Mouse (Mus musculus) activated CD4-positive, CD25-positive, alpha-beta regulatory T cell (primary cell): ENCODE data around the gene Gas6. TPM values are rescaled to one million over a fixed set of nuclear protein-coding genes. Genes with fewer than 3 reads are reported as not detected.

Source experiments
- polyA plus RNA-seq, 2 experiments: library from polyadenylated mRNA; unstranded; fragments of 100-300 nt; shearing (Covaris generic); gene quantifications; one replicate each; pipeline ENCODE4 v1.2.1; 2017

Gas6 gene
- polyA plus RNA-seq, result under 1 TPM; 0.14 to 0.43 TPM

DNA sequence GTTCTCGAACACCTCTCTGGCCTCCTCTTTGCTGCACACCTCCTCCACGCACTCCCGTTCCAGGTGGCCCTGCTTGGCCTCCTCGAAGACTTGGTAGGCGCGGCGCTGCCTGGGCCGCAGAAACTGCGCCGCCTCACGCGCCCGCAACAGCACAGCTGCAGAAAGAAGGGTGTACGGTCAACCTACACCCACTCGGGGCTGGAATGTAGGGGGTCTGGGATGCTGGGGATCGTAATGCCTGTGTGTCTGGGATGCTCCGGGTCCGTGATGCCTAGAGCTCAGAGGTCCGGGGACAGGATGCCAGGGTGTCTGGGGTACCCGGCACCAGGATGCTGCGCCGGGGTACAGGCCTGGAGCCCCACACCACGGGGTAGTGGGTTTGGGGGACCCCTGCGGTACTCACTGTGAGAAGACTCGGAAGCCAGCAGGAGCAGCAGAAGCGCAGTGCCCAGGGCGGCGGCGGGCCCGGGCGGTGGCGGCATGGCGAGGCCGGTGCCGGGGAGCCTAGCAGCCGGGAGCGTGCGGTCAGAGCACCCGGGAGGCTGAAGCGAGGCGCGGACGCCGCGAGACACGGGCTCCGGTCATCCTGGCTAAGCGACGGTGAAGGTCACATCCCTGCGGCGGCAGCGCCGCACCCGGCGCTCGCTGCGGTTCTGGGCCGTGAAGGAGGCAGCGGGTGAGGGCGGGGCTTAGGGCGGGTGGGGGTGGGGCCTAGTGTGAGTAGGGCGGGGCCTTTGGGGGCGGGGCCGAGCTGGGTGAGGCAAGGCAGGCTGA is at the start of gene Gas6:
Gene Gas6 (minus strand): TSS at position 633 of the 774 bp plus-strand sequence.

DNA sequence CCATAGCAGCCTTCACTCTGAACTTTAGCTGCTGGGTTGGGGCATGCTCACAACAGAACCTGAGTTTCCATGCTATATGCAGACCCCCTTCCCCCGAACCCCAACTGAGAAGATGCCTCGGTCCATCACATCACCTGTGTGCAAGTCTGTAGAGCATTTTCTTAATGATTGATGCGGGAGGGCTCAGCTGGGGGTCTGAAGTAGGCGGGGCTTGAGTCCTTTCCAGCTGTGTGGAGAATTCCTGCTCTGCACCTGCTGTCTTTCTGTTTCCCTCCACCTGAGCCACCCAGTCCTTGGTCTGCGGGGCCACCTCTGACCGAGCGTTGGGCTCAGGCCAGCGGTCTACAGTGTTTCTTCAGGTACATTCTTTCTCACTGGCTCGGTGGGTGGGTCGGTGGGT is 59.4 kb downstream of the Gas6 start, which contains the start of gene Tmem255b:
Gene Tmem255b (plus strand): TSS at position 301 of the 400 bp plus-strand sequence.

Other genes with a start within 250 kb of the Gas6 start
- gene Adprhl1, start 240.3 kb downstream of the Gas6 start, polyA plus RNA-seq, result 1 to 10 TPM in 1 of 2 experiments, under 1 TPM in 1; 0.31 to 1.6 TPM
- 10 to 100 TPM; 21.5 to 34.7 TPM for gene Dcun1d2, start 206.4 kb downstream of the Gas6 start, polyA plus RNA-seq
- gene Tmco3, start 206.3 kb downstream of the Gas6 start, polyA plus RNA-seq, result 10 to 100 TPM; 28.4 to 29.9 TPM
- gene Tfdp1, start 155.7 kb downstream of the Gas6 start, polyA plus RNA-seq, result 100 to 1,000 TPM in 1 of 2 experiments, 10 to 100 TPM in 1; 94.0 to 103 TPM
- not detected for gene Atp4b, start 97.7 kb downstream of the Gas6 start, polyA plus RNA-seq
- under 1 TPM in 1 of 2 experiments, not detected in 1; 0.10 TPM for gene Grk1, start 89.4 kb downstream of the Gas6 start, polyA plus RNA-seq
- gene Tmem255b, start 59.3 kb downstream of the Gas6 start, polyA plus RNA-seq, result not detected
- under 1 TPM in 1 of 2 experiments, not detected in 1; 0.15 TPM for gene 1700029H14Rik, start 68.0 kb upstream of the Gas6 start, polyA plus RNA-seq
- gene Rasa3, start 183.1 kb upstream of the Gas6 start, polyA plus RNA-seq, result 100 to 1,000 TPM; 173 to 206 TPM
- under 1 TPM in 1 of 2 experiments, not detected in 1; 0.25 TPM for gene Cfap97d2, start 211.4 kb upstream of the Gas6 start, polyA plus RNA-seq